Mouse (Mus musculus) testis, postnatal 14 days (tissue): ENCODE measurements around the gene Zfp869.
"Not testable (repeated sequence)": the region's sequence is repeated elsewhere in the genome, so short reads cannot be mapped to it uniquely, and the experiment has no call there.

ENCODE experiments used
- DNase-seq: peaks from one replicate; pipeline ENCODE4 v3.0.0; 2021; ENCODE audit warnings: low spot score

The Zfp869 gene

DNA sequence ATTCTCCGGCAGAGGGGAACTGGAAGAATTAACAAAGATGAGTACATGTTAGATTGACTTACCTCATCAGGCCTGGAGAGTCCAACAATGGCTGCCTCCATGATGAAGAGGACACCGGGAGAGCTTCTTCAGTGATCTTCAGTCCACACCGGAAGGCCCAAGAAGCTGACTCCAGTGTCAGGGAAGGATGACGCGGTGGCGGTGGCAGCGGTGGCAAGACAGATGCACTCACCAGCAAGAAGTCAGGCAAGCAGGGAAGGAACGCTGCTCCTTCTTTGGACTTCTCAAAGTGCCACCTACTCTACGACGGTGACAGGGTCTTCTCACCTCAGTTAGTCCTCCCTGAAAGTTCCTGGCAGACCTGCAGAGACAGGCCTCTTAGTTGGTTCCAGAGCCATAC, at the start of gene Zfp869:
TSS of gene Zfp869 (minus strand) at position 101 of the 400 bp plus-strand sequence.
- DNase-seq: not testable (repeated sequence)

- no peak for DNase-seq
These were observed 47.8 kb upstream of the Zfp869 start for GRCm38 (mm10) chr8:69758316-69758715.

DNA sequence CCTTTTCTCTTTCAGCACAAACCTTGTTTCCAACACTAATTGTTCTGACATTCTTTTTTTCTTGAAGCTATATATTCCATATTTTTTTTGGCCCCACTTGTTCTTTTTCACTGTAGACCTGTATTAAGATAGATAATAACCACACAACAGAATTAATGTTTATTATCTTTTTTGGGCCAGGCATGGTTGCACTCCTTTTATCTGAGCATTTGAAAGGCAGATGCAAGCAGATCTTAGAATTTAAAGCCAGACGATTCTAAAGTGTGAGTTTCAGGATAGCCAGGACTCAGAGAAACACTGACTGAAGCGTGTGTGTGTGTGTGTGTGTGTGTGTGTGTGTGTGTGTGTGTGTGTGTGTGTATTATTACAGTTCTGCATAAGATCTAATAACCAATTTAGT, 41.9 kb upstream of the Zfp869 start:
- DNase-seq: no peak

- DNase-seq: peak; percentile 90
These were observed 39.3 kb upstream of the Zfp869 start, which contains the start of gene Zfp963 for GRCm38 (mm10) chr8:69749544-69750454. TSS of gene Zfp963 (minus strand) at chr8:69749970.

DNA sequence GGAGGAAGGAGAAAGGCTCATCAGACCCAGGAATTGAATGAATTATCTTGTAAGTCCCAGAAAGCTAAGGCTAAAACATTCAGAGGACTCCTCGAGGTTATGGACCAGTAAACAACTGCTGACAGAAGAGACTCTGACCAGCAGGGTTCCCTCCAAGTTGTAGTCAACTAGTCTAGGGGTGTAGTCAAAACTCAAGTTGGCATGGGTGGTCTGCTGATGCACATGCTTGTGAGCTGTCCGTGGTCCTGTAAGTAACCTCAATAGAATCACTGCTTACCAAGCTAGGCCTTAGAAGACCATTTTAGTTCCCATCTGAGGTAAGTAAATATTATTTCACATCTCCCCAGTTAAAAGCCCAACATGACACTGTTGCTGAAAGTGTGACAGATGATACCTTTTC, 30.7 kb upstream of the Zfp869 start:
- DNase-seq: no peak

DNA sequence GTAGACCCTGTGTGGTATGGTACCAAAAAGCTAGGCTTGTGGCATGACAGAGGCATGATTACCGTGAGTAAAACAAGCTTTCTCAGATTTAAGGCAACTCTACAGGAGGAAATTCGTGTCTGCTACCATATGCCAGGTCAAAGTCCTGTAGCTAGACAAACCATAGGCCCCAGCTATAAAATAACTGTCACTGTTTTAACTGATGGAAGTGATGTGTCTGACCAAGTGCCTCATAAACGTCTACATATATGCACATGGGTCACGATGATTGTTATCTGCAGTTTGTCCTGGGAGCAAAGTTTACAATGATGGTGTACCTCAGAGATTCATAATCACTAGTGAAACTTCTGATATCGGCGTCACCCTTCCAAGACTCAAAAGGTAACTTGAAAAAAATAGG, 30.2 kb upstream of the Zfp869 start:
- DNase-seq: no peak

- no peak for DNase-seq
These were observed 25.0 kb upstream of the Zfp869 start for GRCm38 (mm10) chr8:69735495-69735894.

GRCm38 (mm10) chr8:69717232-69717580, 6.7 kb upstream of the Zfp869 start:
- DNase-seq: no peak

GRCm38 (mm10) chr8:69716403-69717231, 6.1 kb upstream of the Zfp869 start:
- DNase-seq: peak; percentile 97

- peak; percentile 3 for DNase-seq
These were observed 4.8 kb upstream of the Zfp869 start for GRCm38 (mm10) chr8:69715366-69715765.

DNA sequence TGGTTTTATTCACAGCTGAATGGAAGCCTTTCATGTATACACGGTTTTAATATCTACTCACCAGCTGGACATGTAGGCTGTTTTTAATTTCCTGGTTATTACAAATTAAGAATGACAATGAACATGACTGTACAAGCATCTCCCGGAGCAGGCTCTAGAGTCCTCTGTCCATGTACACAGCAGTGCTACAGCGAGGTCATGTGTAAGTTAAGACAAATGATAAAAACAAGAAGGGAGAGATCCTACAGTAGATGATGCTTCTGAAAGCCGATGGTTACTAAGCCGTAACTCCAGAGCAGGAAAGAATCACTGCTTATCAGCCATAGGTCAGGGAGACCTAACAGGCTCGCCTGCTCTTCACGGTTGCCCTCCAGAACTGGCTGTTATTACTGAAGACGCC, 3.0 kb upstream of the Zfp869 start:
- DNase-seq: no peak

- DNase-seq: peak; percentile 3
These were observed 8.7 kb downstream of the Zfp869 start for GRCm38 (mm10) chr8:69701810-69702209.

DNA sequence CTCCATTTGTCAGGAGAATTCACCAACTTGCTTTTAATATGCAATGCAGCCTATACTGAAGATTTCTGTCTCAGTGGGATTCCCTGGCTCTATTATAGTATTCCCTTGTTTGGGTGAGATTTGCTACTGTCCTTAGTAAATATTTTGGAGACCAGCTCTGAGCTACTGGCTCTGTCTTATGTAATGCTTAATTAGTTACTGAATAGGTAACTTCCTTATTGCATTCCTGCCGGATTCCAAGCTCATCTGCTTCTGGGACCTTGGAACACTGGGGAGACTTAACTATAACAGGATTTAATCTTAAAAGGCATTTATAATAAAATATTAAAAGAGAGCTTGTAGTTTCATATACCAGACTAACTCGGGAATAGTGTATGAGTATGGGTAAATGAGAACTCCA, 45.5 kb downstream of the Zfp869 start:
- not testable (repeated sequence) for DNase-seq

GRCm38 (mm10) chr8:69661294-69661693, 49.2 kb downstream of the Zfp869 start:
- no peak for DNase-seq
